Mouse (Mus musculus) v-Abl transformed pro-B cells (cell line): ENCODE results near the gene Mfge8.

Experiments used
- in situ Hi-C, 2 experiments: fragments of 400-800 bp; cut with MboI; formaldehyde crosslinking; loops; one replicate each; pipeline ENCODE4 v1.15.1; 2025; ENCODE audit not compliant: unreplicated experiment in 2 of 2

The Mfge8 gene

DNA sequence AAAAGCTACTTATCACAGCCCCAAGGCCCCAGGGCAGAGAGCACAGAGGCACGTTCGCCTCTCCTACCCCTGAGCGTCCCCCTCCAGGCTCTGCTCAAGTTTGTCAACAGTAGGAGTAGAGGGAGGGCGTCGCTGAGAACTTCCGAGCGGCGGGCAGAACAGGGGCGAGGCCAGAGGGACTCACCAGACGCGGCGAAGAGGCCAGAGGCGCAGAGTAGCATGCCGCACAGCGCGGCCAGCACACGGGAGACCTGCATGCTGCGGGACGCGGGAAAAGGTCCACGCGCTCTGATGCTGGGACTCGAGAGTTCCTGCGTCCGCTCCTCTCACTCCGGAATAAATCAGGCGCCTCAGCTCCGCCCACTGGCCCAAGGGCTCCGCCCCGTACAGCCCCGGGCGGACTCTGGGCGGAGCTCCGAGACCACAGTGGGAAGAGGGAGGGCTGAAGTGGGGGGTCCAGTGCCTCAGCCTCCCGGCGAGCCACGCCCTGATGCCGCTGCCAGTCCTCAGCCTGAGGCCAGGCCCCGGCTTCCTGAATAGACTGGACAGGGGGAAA, at the start of gene Mfge8:
TSS of gene Mfge8 (minus strand) at position 350 of the 556 bp plus-strand sequence.
- in situ Hi-C loops = loop anchor here (10.0 to 25.0 kb wide), 2 partner anchors 314 to 326 kb away; partner anchors contain the start of gene Polg (in 1 of the 2)

DNA sequence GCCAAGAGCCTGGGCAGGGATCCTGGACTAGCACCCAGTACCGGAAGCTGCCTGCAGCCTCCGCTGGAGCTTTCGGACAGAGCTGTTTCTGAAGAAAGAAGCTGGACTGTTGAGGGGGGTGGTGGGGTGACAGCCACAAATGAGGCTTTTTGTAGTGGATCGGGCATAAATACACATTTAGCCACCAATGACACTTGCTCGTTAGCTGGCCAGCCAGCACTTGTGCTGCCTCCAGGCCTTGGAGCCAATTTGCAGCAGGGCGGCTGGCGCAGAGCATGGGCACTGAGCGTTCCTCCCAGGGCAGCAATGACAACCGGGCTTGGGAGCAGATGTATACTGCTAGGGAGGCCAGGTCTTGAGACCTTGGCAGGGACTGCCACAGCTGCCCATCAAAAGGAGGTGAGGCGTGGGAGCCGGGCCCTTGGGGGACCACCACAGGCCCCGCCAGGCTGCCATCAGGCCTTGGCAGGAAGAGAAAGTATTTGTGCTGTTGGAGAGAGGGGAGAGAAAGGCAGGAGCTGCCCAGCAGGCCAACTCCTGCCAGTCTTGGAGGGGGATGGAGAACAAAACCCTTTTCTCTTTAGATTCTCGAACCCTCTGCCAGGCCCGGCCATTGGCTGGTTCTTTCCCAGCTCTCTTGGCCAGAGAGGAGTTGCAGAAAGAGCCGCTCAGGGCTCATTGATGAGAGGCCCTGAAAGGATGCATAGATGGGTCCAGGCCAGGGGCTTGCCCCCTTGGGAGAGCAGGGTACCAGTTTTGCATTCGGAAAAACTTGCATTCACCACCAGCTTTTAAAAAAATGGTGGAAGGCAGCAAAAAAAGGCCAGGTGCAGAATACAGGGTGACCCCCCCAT, 45.9 kb upstream of the Mfge8 start:
- in situ Hi-C loops = no loop called here

DNA sequence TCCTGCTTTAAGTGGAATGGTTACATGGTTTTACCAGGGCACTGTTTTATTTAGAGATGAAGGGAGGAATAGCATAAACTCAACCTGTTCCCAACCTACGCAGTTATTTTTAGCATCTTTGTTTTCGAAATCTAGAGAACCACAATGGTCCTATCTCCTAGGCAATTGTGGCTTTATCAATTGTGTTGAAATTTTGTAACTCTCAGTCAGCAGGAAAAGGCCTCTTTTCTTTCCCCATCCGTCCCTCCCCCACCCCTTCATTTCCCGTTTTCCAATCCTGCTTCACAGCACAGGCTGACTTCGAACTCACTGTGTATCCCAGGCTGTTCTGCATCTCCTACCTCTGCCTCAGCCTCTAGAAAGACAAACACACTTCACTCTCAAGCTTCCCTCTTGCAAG, 45.1 kb upstream of the Mfge8 start:
- in situ Hi-C loops = no loop called here

DNA sequence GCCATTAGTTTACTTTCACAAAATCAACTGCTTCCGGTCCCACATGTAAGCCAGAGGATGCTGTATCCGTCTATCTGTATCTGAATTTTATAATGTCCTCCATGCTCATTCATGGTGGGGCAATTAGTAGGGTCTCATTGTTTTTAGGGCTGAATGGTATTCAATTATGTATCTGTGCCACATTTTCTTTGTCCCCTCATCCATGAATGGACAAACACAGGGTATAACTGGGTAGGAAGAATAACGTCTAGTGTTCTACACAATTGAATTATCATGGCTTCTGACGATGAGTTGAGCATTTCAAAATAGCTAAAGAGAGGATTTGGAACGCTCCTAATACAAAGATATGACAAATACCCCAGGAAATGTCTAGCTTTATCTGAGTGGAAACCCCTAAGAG, 42.6 kb upstream of the Mfge8 start:
- in situ Hi-C loops = no loop called here

DNA sequence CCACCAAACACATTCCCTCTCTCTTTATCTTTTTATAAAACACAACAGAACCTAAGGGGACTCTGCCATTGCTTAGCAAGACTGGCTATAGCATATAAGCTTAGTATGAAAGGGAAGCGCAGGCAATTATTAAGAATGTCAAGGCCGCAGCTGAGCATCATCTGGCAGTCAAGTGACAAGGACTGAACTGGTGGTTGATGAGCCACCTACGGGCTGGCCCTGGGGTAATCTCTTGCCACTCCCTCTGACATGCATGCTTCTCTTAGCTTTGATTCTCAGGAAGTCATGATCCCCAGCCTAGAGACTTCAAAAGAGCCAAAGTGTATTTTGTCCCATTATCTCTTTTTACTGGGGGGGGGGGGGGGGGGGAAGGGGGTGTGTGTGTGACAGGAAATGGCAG, 41.7 kb upstream of the Mfge8 start:
- in situ Hi-C loops = no loop called here

DNA sequence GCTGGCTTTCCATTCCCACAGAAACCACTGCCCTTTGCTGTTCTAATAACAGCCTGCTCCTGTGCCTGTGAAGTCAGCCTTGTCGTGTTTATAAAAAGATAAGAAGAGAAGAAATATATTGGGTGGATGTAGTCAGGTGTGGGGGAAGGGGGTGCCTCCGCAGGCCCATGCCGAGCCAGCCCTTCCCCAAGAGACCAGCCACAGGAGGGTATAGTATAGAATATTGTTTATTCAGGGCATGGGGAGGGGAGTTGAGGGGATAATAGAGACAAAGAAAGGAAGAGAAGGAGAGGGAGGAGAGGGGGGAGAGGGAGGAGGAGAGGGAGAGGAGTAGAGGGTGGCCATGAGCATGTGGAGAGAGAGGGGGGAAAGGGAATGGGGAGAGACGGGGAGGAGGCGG, 40.4 kb upstream of the Mfge8 start:
- in situ Hi-C loops = no loop called here

DNA sequence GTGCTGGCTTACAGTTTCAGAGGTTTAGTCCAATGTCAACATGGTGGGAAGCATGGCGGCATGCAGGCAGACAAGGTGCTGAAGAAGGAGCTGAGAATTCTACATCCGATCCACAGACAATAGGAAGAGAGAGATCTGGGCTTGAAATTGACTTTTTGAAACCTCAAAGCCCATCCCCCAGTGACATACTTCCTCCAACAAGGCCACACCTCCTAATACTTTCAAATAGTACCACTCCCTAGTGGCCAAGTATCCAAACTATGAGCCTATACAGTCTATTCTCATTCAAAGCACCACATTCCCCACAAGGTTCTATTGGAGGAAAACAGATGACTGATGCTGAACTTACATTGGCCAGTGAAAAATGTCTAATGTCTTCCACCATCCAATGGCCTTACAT, 38.7 kb upstream of the Mfge8 start:
- in situ Hi-C loops = no loop called here

DNA sequence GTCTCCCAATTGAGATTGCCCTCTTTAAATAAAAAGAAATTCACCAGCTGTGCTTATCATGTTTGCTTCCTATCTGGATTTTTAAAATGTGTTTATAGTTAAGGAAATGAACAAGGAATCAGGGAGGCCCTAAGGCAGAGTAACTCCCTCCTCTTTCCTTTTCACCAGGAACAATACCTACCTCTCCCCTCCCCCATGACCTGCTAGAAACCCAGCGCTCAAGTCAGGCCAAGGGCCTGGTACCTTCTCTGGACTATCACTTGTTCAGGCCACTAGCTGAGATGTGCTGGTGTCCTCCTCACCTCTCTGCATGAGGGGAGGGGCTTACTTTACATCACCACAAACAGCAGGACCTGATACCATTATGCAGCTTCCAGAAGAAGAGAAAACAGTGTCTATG, 34.6 kb upstream of the Mfge8 start:
- in situ Hi-C loops = no loop called here

DNA sequence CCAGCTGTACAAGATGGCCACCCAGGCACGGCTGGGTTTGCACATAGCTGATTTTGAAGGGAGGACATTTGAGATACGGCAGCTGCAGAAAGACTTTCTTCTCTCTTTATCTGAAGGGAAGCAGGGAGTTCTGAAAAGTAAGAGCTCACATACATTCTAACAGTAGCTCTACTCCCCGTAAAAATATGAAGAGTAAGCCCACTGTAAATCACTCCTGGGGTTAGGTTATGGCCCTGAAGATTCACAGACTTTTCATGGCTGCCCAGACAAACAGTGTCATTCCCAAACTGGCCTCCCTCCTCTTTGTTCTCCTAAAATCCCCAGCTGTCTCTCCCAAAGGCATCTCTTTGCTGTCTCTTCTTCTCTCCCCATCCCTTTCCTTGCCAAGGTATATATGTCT, 24.9 kb upstream of the Mfge8 start:
- in situ Hi-C loops = no loop called here

DNA sequence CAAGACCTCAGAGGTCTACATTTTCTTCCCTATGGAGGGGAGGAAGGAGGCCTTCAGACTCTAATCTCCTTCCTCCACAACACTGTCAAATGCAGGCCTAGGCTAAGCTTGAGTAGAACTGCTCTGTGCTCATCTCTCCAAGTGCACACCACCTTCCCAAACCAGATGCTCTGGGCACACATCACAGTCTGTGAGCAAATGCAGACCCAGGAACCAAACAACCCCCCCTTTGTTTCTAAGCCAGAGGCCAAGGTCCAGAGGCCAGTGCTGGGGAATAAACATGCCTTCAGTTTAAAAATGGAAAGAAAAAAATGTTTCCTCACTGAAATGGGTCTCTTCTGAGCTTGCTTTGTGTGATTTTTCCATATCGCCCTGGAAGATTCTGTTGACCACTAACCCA, 22.9 kb upstream of the Mfge8 start:
- in situ Hi-C loops = no loop called here

DNA sequence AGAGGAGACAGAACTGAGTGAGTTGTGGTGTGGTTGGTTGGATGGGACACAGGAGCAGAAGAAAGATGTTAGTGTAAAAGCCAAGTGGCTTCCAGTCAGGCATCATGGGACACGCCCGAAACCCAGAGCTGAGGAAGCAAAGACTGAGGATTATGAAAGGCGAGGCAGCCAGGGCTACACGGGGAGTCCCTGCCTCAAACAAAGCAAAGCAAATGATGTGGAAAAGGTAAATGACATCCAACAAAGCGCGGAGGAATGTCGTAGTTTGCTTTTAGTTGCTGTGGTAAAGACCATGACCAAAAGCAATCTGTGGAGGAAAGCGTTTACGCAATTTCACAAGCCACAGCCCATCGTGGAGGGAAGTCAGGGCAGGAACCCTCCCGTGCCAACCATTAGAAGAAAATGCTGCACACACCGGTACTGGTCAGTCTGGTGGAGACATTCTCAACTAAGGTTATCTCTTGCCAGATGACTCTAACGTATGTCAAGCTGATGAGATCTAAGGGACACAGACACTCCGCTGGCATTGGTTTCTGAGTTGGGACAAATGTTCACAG, 18.2 kb upstream of the Mfge8 start:
- in situ Hi-C loops = no loop called here

DNA sequence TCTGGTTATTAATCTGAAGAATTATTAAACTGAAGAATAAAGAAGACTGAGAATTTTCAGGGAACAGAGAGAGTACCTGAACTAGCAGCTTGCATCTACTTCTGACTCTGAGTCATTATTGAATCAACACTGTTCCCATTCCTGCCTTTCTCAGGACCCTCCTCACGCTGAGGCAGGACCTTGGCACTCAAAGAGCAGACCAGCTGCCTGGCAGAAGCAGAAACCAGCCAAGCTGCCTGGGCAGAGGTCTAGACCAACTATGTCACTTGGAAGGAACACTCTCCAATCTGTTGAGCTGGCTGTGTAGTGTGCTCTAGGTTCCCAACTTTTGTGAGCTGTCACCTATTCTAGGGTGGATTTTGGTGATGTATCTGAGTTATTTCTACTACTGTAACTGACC, 10.5 kb upstream of the Mfge8 start:
- in situ Hi-C loops = no loop called here

DNA sequence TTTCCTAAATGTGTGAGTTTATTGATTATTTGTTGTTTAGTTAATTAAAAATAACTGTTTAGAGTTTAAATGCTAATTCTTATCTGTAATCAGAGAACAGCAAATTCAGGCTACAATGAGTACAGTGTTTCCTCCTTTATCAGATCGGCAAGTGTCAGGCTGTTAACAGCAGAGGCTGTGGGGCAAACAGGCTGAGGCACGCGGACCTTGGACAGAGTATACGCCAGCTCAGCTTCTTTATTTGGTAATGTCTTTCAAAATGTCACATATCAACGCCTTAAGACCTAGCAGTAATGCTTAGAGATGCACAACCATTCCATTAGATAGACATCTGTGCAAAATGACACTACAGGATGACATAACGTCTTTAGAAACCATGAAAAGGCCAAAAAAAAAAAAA, 662 bp upstream of the Mfge8 start:
- in situ Hi-C loops = loop anchor here (10.0 to 25.0 kb wide), 2 partner anchors 313 to 325 kb away; partner anchors contain the start of gene Polg (in 1 of the 2)

DNA sequence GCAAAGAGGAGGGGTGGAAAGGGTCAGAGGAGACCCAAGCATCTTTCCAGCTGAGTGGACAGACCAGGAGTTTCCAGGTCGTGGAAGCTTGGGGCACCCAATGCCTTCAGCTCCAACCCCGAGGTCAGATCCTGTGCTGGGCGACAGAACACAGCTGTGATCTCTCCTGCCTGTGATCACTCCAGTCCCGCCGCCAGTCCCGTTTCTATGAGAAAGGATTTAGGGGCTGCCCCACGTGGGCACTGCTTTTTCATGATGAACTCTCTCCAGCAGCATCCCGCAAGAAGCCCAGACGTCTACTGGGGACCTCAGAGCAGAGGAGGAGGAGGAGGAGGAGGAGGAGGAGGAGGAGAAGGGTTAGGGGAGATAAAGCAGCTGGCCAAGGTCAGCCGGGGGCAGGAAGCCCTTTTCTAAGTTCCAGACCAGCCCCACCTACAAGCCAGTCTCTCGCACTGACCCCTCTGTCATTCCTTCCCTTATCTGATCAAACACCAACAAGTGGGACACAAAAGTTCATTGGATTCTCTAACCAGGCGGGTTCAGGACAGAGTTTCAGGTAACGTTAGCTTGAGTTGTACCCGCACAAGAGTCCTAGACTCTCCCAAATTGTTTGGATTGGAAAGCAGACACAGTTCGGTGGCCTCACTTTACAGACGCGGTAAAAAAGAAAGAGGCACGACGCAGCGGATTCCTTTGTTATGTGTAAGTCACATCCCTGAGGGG, 768 bp downstream of the Mfge8 start:
- in situ Hi-C loops = loop anchor here (10.0 to 25.0 kb wide), 2 partner anchors 314 to 327 kb away; partner anchors contain the start of gene Polg (in 1 of the 2)

DNA sequence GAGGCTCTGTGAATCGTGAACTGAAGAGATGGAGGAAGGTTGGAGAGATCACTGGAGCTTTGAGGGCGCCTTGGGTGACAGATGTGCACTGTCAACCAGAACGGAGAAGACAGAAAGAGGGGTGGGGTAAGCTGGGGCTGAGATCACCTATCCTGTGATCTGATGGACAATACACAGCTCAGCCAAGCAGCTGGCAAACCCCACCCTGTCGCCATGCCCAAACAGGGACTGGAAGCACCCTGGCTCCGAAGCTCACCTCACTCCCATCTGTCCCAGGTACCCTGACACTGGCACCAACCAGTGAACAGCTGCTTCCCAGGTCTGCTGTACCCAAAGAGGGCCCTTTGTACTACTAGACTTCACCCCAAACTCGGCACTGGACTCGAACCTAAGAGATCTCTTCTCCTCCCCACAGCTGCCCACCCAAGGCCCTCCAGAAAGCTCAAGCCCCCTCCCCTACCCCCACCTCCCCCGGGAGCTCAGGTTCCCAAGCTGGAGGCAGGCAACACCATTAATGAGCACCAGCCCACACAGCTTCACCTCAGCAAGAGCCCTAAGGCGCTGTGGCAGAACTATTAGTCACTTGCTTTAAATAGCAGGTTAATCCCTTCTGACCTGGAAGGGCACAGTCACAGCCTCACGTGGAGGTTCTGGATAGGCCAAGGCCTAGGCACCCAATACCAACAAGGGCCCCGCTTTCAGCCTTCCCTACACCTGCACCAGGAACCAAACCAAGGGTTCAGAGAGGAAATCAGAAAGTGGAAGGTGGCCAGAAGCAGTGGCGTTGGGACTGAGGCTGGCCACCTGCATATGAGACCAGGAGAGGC, 1.6 kb downstream of the Mfge8 start:
- in situ Hi-C loops = loop anchor here (10.0 to 25.0 kb wide), 2 partner anchors 315 to 328 kb away; partner anchors contain the start of gene Polg (in 1 of the 2)

DNA sequence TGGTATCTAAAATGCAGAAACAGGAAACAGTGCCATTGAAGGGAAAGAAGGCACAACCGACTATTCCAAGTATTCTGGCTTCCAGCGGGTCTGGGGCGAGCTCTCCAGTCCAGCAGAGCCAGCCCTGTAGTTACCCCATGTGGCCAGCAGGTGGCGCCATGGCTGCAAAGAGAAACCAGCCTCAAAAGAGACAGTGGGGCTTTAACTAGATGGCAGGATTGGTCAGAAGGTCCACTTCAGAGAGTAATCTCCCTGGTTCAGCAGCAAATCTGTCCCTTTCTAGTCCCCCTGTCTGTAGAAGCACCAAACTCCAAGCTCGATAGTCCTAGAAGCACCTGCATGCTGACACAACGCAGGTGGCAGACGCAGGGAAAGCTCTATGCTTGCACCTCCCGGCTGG, 8.0 kb downstream of the Mfge8 start:
- in situ Hi-C loops = loop anchor here (5.0 to 25.0 kb wide), 5 partner anchors 106 to 334 kb away; partner anchors contain the start of gene Polg (in 1 of the 2)

DNA sequence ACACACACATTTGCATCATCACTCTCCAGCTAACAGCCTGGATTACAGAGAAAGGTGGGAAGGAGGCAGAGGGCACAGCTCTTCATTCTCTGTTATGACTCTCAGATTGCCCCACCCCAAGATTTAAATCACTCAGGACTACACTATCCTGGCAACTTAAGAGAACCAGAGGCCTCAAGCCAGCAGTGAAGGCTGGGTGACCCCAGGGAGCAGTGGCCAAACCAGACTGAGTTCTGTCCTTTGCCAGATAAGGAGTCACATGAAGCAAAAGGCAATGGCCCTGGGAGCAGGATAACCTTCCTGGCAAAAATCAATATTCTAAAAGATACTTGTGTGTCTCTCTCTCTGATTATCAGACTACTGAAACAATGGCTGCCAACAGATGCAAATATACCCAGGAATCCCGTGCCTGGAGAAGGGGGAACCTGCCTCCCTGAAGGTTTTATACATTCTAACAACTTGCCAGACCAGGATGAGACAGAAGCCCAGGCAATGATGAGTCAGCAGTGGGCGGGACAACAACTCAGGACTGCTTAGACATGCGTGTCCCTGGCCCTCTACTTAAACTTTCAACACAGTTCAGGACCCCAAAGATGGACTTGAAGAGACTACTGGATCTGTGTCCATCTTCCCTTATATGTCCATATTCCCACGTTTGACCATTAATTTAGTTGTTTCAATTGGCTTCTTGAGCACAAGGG, 8.8 kb downstream of the Mfge8 start:
- in situ Hi-C loops = loop anchor here (5.0 to 25.0 kb wide), 6 partner anchors 97 to 335 kb away; partner anchors contain the start of gene Polg (in 1 of the 2)

DNA sequence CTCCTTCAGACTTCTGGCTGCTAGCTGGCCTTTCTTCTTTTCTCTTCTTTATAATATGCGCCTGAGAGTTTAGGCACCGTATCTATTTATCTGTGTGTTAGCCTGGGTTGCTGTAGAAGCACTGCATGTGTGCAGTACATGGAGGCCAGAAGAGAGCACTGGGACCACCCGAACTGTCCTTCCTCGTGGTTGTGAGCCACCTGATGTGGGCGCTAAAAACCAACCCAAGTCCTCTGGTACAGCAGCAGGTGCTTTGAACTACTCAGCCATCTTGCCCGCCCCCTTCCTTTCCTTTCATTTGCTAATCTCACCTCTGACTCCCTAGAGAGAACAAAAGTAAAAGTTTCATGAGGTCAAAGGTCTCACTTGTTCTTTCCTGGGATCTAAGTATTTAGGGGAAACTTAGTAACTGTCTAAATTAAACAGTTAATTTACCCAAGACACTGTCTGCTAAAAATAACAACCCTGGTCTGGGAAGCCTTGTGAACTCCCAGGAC, 9.5 kb downstream of the Mfge8 start:
- in situ Hi-C loops = loop anchor here (5.0 to 25.0 kb wide), 2 partner anchors 98 to 323 kb away; partner anchors contain the start of gene Polg (in 1 of the 2)

DNA sequence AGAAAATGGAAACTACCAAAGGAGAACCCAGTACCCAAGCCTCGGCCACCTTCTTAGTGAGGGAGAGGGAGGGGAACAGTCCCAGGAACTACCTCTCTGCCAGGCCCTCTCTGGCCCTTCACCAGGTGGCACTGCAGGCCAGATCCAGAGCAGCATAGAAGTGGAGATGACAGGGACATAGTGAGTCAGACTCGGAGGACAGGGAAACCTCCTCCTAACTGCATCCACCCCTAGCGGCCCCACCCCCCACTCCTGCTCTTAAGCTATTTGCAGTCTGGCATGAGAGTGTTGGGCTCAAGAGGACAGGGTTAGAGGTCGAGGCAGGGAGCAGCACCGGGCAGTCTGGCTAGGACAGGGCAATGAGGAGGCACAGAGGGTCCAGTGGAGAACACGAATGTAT, 15.5 kb downstream of the Mfge8 start:
- in situ Hi-C loops = loop anchor here in 1 of 2 experiments (25.0 kb wide), 1 partner anchor 329 kb away; the partner anchor contains the start of gene Polg
